Mouse (Mus musculus) gastrocnemius, postnatal 14 days (tissue): Measurements from ENCODE around the gene Zkscan17. TPM values are rescaled to one million over a fixed set of nuclear protein-coding genes. Genes with fewer than 3 reads are reported as not detected.

ENCODE experiments used
- DNase-seq: peaks from one replicate; pipeline ENCODE4 v3.0.0; 2021; ENCODE audit warnings: mixed read lengths
- intact Hi-C: fragments of 180-260 bp; cut with DNase I; formaldehyde crosslinking; loops from one replicate; pipeline ENCODE4 v1.15.1; 2025; ENCODE audit warnings: low total_unique reads
- total RNA-seq, 2 experiments: library from RNA; stranded (reverse); gene quantifications; 2 replicates each; pipeline ENCODE4 v1.2.3; 2021

Zkscan17 gene
- total RNA-seq, 2 experiments from 2014 or later, result 12.1 to 15.4 TPM

DNA sequence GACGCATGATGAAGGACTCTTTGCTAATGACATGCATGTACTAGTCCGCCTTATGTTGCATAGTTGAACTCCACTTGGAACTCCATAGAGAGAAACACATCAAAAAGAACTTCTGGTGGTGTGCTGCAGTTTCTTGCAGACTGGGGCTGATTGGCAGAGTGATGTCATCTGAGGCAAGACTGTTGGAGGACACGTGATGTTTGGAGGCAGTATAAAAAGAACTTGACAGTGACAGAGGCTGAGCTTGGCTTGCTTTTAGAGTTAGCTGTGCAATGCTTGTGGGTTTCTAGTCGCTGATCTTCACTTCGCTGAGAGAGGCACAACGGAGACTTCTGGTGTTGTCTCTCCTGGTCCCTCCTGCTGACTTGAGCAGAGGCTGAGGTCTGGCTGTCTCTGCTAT, 49.3 kb downstream of the Zkscan17 start:
- intact Hi-C loops, result no loop called here
- DNase-seq, result no peak

DNA sequence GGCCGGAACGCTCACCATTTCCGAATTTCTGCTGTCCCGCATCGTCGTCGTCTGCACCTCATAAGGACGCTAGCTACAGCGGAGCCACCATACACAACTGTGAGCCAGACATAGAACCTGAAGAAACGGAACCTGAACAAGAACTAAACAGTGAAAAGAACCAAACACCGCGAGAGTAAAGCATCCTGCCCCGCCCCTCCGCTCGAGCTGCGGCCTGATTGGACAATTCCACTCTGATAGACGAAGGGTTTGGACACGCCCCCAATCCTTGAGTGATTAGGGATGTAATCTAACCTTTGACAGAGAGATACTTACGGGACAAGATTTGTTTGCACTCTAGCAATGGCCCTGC, 54.2 kb downstream of the Zkscan17 start, which contains the start of gene Zfp867:
TSS of gene Zfp867 (minus strand) at position 149 of the 352 bp plus-strand sequence.
- DNase-seq, result peak; percentile 89
- intact Hi-C loops, result no loop called here

DNA sequence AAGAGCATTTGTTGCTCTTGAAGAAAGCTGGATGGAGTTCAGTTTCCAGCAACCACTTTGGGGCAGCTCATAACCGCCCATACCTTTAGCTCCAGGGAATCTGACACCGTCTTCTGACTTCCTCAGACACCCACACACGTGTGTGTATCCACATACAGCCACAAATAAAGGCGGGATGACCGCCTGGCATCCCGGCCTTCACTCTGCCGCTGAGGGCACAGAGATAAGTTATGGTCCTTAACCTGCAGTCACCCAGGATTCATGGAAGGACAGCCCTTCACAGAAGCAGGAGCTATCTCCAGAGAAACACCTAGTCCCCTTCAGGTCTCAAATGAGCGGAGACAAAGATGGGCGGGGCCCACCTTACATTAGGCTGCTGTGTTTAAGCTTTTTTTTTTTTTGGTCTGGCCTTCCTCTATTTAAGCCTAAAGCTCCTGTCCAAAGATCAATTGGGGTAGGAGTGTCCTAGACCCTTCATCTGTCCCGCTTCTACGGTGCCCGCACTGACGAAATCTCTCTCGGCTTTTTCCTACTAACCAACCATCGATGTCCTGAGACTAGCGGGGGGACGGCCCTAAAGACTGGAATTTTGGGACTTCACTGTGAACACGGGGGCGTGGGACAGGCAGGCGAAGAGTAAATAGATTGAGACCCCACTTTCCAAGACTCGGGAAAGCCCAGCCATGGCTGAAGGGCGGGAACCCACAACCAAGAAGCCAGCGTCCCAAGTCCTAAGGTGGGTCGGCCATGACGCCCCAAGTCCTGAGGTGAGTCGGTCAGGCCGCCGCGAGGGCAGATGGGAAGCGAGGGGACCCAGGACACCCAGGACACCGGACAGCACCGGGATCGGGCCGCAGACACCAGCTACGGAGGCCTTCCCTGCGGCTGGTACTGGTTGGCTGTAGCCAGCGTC, 54.9 kb downstream of the Zkscan17 start:
- intact Hi-C loops, result no loop called here
- peak; percentile 26 for DNase-seq

DNA sequence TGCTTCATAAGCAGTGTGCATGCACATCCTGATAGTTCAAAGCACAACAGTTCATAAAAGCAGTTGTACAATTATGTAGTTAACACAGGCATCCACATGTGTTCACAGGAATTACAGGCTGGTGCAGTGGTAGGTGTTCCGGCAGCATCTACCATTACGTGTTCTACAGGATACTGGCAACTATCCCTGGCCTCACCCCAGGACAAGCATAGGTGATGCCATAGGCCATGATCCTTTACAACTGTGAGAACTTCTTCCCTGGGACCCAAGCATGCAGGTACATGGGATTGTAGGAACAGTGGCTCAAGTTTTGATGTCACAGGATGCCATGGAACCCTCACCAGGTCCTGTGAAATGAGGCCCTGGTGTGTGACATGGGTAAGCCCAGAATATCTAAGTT, 66.1 kb downstream of the Zkscan17 start:
- intact Hi-C loops, result no loop called here
- no peak for DNase-seq

DNA sequence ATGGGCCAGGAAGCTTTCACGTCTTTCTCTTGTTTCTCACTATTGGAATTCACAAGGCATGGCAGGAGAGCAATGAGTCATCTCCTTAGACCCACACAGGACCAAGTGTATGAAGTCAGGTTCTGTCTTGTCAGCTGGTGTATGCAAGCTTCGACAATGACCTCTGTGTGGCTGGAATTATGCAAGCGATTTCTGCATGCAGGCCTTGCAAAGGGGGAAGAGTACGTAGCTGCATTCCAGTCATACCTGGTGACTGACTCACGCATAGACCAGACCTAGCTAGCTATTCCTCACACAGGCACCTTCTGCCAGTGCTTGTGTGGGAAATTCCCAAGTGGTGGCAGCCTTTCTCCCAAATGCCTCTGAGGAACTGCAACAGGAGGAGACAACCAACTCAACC, 67.6 kb downstream of the Zkscan17 start:
- DNase-seq, result no peak
- intact Hi-C loops, result no loop called here

DNA sequence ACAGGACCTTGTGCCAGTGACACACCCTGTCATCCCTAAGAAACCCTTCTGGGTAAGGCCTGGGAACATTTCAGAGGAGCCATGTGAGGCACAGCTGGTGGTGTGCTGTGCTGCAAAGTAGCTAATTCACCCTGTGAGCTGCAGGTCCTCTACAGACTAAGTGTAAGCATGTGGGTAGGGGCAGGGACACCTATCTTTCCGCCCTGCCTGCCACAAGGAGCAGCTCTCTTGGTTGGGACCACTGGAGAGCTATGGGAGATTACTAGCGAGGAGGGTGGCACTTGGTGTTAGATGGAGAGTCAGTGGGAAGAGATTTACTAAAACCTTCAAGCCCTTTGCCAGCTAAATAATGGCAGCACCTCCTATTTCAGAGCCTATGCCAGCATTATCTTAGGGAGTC, 69.7 kb downstream of the Zkscan17 start:
- intact Hi-C loops, result no loop called here
- DNase-seq, result no peak

DNA sequence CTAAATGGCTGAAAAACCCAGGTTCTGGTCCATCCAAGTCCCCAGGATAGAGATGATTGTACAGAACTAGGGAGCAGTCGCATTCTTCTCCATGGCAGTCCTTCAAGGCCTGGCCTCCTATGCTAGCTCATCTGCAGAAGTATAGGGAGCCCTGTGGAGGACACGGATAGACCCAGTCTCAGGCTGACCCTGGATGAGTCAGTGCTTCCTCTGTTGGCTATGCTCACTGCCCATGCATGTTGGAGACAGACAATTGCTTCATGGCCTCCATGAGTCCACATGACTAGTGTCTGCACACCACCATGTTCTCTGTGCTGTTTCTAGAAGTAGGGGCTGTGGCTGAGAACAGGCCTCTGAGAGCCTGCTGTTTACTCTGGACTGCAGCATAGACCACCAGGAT, 70.2 kb downstream of the Zkscan17 start:
- intact Hi-C loops, result no loop called here
- DNase-seq, result no peak

DNA sequence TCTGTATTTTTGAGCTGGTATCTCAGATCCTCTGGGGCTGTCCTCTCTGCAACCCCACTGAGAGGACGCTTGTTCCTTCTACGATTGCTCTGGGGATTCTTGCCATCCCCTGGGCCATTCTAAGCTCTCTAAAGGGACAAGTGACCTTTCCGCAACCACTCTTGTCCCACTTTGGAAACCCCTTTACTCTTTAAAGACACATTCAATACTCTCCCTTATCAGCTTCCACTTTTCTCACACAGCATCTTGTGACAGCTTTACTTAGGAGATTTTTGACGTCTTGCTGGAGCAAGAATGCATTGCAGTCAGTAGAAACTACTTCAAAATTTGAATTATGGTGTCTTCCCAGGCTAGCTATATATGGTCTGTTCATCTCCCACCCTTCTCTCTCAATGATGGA, 75.5 kb downstream of the Zkscan17 start, which contains the start of gene Snap47:
TSS of gene Snap47 (minus strand) at position 101 of the 400 bp plus-strand sequence.
- no peak for DNase-seq
- intact Hi-C loops, result no loop called here

DNA sequence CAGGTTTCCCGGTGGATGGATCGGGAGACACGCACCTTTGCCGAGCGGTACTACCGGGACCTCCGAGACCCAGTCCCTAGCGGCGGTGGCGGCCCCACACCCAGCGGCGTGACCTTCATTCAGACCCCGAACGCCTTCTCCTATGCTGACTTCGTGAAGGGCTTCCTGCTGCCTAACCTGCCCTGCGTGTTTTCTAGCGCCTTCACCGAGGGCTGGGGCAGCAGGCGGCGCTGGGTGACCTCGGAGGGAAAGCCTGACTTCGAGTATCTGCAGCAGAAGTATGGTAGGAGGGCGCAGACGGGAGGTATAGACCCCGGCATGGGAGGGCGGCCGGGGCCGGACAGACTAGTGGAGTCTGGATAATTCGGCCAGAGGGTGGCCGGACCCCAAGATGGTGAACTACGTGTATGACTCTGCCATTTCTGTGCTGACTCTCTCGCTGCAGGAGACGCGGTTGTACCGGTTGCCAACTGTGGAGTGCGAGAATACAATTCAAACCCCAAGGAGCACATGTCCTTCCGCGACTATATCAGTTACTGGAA, 76.2 kb downstream of the Zkscan17 start:
- intact Hi-C loops, result no loop called here
- DNase-seq, result peak; percentile 36

DNA sequence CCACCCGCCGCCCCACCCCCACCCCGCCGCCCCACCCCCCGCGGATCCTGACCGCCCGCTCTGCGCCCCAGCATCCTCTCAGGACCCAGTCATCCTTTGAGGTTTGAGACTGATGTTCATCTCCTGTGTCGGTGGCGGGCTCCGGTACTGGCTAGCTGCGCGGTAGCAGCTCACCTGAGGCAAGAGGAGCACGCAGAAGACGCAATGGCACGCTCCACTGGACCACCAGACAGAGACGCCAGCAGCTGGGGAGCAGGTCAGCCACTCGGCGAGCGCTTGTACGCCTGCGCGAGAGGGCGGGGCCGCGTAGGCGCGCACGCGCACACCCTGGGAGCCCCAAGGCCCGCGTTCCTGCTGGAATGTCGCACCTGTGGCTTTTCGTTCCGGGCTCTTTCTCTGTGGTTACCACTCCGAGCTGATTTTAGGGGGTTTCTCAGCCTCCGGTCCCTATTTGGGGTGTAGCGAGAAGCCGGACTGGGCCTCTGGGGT, 76.8 kb downstream of the Zkscan17 start, which contains the start of gene Jmjd4:
TSS of gene Jmjd4 (plus strand) at position 305 of the 489 bp plus-strand sequence.
- intact Hi-C loops, result no loop called here
- peak; percentile 89 for DNase-seq

DNA sequence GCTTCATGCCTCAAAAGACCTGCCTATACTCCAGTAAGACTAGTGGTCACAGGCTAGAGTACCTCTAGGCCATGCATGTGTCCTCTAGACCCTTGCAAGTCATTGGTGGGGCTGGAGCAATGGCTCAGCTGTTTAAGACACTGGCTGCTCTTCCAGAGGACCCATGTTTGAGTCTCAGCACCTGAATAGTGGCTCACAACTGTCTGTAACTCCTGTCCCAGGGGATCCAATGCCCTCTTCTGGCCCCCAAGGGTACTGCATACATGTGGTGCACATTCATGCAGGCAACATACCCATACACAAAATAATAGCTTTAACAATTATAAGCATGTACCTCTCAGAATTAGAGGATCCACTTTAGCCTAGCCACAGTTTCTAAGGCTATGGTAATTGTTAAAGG, 83.4 kb downstream of the Zkscan17 start:
- intact Hi-C loops, result no loop called here
- DNase-seq, result no peak

DNA sequence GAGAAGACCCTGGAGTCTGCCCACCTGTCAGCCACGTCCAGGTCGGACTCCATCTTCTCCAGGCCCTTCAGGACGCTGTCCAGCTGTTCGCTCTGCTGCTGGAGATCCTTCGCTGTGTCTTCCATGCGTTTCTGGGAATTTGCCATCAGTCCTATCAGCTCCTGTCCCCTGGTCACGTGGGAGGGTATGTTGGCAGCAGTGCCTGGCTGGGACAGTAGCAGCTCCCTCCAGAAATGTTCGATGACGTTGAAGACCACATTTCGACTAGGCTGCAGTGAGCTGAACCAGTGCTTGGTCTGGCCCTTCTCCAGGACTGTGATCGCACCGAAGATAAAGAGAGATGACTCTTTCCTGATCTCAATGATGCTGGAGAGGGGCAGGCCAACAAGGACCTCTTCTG, 88.6 kb downstream of the Zkscan17 start:
- DNase-seq, result no peak
- intact Hi-C loops, result no loop called here

Other genes with a start within 250 kb of the Zkscan17 start
- gene Wnt3a, start 236.0 kb downstream of the Zkscan17 start, total RNA-seq, result not detected
- gene Wnt9a, start 219.8 kb downstream of the Zkscan17 start, total RNA-seq, result 1 to 10 TPM; 8.8 to 9.8 TPM
- gene Prss38, start 151.1 kb downstream of the Zkscan17 start, total RNA-seq, result under 1 TPM in 1 of 2 experiments, not detected in 1; 0.23 TPM
- 1 to 10 TPM; 6.4 to 7.3 TPM for gene Jmjd4, start 76.7 kb downstream of the Zkscan17 start, total RNA-seq
- gene Snap47, start 75.6 kb downstream of the Zkscan17 start, total RNA-seq, result 10 to 100 TPM; 24.3 to 27.0 TPM
- 1 to 10 TPM; 3.5 to 3.6 TPM for gene Zfp867, start 54.3 kb downstream of the Zkscan17 start, total RNA-seq
- gene Nlrp3, start 14.8 kb upstream of the Zkscan17 start, total RNA-seq, result under 1 TPM; 0.27 to 0.42 TPM
- not detected for gene Olfr222, start 49.5 kb upstream of the Zkscan17 start, total RNA-seq
- not detected for gene Olfr223, start 66.5 kb upstream of the Zkscan17 start, total RNA-seq
- gene Mprip, start 134.6 kb upstream of the Zkscan17 start, total RNA-seq, result 100 to 1,000 TPM in 1 of 2 experiments, 10 to 100 TPM in 1; 94.7 to 120 TPM